8 mouse cellular contexts compared by ENCODE assay signal in genomic region chr3:30508296-30508929, GRCm38 (mm10). TPM values are rescaled to one million over a fixed set of nuclear protein-coding genes. Genes with fewer than 3 reads are reported as not detected.
A peak's percentile ranks its signal among the peaks of the same experiment; 100 is the strongest.
DNase-seq lines count a peak whose midpoint lies in the region; ATAC-seq and TF ChIP-seq lines count a peak whose summit lies in the region.

No protein-coding gene starts in this region.

- WGBS in forebrain, embryonic 16.5 days, result under 1% methylated on average over 59 of the region's 73 CpGs
- under 1% methylated on average over 73 of the region's 73 CpGs for WGBS in hindbrain, embryonic 10.5 days
- under 1% methylated on average over 72 of the region's 73 CpGs for WGBS in limb, embryonic 12.5 days
- WGBS in midbrain, embryonic 12.5 days, result 1% methylated on average over 39 of the region's 73 CpGs
- 1% methylated on average over 72 of the region's 73 CpGs for WGBS in thymus, adult 2 months

- peak overlapping the region; percentile 34; the same call in 1 of the 2 replicates for H3K9ac ChIP-seq in forebrain, embryonic 16.5 days (replicated peaks; ENCODE audit: low read depth, low read length)
- peak overlapping the region; percentile 99 for H3K9ac ChIP-seq in limb, embryonic 12.5 days (replicated peaks)
- peak overlapping the region; percentile 75 for H3K9ac ChIP-seq in midbrain, embryonic 12.5 days (replicated peaks)

- H3K4me3 ChIP-seq in forebrain, embryonic 16.5 days (replicated peaks; ENCODE audit: low read length), result peak overlapping the region; percentile 46
- H3K4me3 ChIP-seq in hindbrain, embryonic 10.5 days, result peak overlapping the region; percentile 74
- peak overlapping the region; percentile 84 for H3K4me3 ChIP-seq in limb, embryonic 12.5 days (replicated peaks)
- H3K4me3 ChIP-seq in midbrain, embryonic 12.5 days, result peak overlapping the region; percentile 72
- H3K4me3 ChIP-seq in thymus, adult 2 months (ENCODE audit: control insufficient read depth, insufficient read depth, low read length), result peak overlapping the region; percentile 33

- ATAC-seq in cerebellum, adult (ENCODE audit: insufficient number of reproducible peaks, low FRiP score, low TSS enrichment), result no peak; the same call in 1 of the 2 replicates
- ATAC-seq in forebrain, embryonic 16.5 days, result peak; percentile 79
- peak; percentile 50 for ATAC-seq in limb, embryonic 12.5 days (ENCODE audit: insufficient number of reproducible peaks, insufficient read depth, low FRiP score, low TSS enrichment, low read depth)
- peak; percentile 77 for ATAC-seq in midbrain, embryonic 12.5 days (ENCODE audit: low FRiP score, low read depth)

- peaks cover 30% of the 10 kb centered on the region for H3K4me1 ChIP-seq in forebrain, embryonic 16.5 days (replicated peaks; ENCODE audit: control insufficient read depth, insufficient read depth, low read length)
- peaks cover 84% of the 10 kb centered on the region for H3K4me1 ChIP-seq in hindbrain, embryonic 10.5 days (replicated peaks)
- H3K4me1 ChIP-seq in limb, embryonic 12.5 days (replicated peaks), result peaks cover 59% of the 10 kb centered on the region
- peaks cover 58% of the 10 kb centered on the region for H3K4me1 ChIP-seq in midbrain, embryonic 12.5 days
- H3K4me1 ChIP-seq in thymus, adult 2 months (replicated peaks; ENCODE audit: control insufficient read depth, insufficient read depth, low read length), result peaks cover 8% of the 10 kb centered on the region

- 0 out of 2 replicates have a peak, but pooled peaks have one; percentile 15 for TF ChIP-seq CTCF in thymus, adult 2 months (IDR thresholded peaks at IDR 0.05; ENCODE audit: borderline replicate concordance, control insufficient read depth, extremely low read depth, insufficient read depth, low read length, poor library complexity)

- DNase-seq in cerebellum, adult 18-20 months, result peak; percentile 8 to 34
- DNase-seq in adrenal gland, postnatal 36 days, result peak; percentile 49 to 69
- peak; percentile 85 for DNase-seq in hindbrain, embryonic 10.5 days (ENCODE audit: low spot score)
- DNase-seq in thymus, adult 2 months, result peak; percentile 66

- H3K27me3 ChIP-seq in forebrain, embryonic 16.5 days (replicated peaks; ENCODE audit: control insufficient read depth, insufficient read depth, low read length), result peaks cover 65% of the 10 kb centered on the region
- H3K27me3 ChIP-seq in hindbrain, embryonic 10.5 days (ENCODE audit: insufficient read depth, poor library complexity, severe bottlenecking), result peaks cover 82% of the 10 kb centered on the region
- H3K27me3 ChIP-seq in limb, embryonic 12.5 days, result no peaks in the 10 kb centered on the region; the same call in 1 of the 2 replicates
- H3K27me3 ChIP-seq in midbrain, embryonic 12.5 days, result peaks cover 75% of the 10 kb centered on the region
- H3K27me3 ChIP-seq in thymus, adult 2 months (ENCODE audit: control insufficient read depth, insufficient read depth, low read length), result peaks cover 37% of the 10 kb centered on the region

- H3K4me2 ChIP-seq in forebrain, embryonic 16.5 days (ENCODE audit: low read length), result peak overlapping the region; percentile 77
- peak overlapping the region; percentile 87 for H3K4me2 ChIP-seq in limb, embryonic 12.5 days
- H3K4me2 ChIP-seq in midbrain, embryonic 12.5 days (replicated peaks), result peak overlapping the region; percentile 88

- no peaks in the 10 kb centered on the region for H3K9me3 ChIP-seq in forebrain, embryonic 16.5 days (ENCODE audit: control insufficient read depth, low read length)
- no peaks in the 10 kb centered on the region for H3K9me3 ChIP-seq in hindbrain, embryonic 10.5 days
- H3K9me3 ChIP-seq in limb, embryonic 12.5 days, result no peaks in the 10 kb centered on the region
- no peaks in the 10 kb centered on the region for H3K9me3 ChIP-seq in midbrain, embryonic 12.5 days

- peak overlapping the region; percentile 20; the same call in 1 of the 2 replicates for H3K27ac ChIP-seq in forebrain, embryonic 16.5 days (ENCODE audit: low read length)
- peak overlapping the region; percentile 94 for H3K27ac ChIP-seq in hindbrain, embryonic 10.5 days
- H3K27ac ChIP-seq in limb, embryonic 12.5 days, result peak overlapping the region; percentile 100
- H3K27ac ChIP-seq in midbrain, embryonic 12.5 days (replicated peaks), result peak overlapping the region; percentile 94
- no peak overlapping the region for H3K27ac ChIP-seq in thymus, adult 2 months (ENCODE audit: control insufficient read depth, insufficient read depth, low read length)

- no peak for TF ChIP-seq POLR2A in thymus, adult 2 months (IDR thresholded peaks at IDR 0.05; ENCODE audit: control insufficient read depth, extremely low read depth, insufficient read depth, low read length, poor library complexity)

- H3K36me3 ChIP-seq in forebrain, embryonic 16.5 days (ENCODE audit: control insufficient read depth, insufficient read depth), result no peaks in the 10 kb centered on the region
- H3K36me3 ChIP-seq in hindbrain, embryonic 10.5 days, result no peaks in the 10 kb centered on the region
- no peaks in the 10 kb centered on the region for H3K36me3 ChIP-seq in limb, embryonic 12.5 days
- H3K36me3 ChIP-seq in midbrain, embryonic 12.5 days, result no peaks in the 10 kb centered on the region
- H3K36me3 ChIP-seq in thymus, adult 2 months (ENCODE audit: control insufficient read depth, insufficient read depth, low read length), result no peaks in the 10 kb centered on the region

RNA-seq across cellular contexts. Expression of gene Mecom, which starts 39.4 kb away (rescaled TPM):
- 1 to 10 TPM; 6.4 TPM for total RNA-seq in adrenal gland, postnatal 36 days (2021)
- polyA plus RNA-seq in forebrain, embryonic 16.5 days (2015; fragmentation: Nextera tagmentation; extraction: Ambion mirVana), result 2.1 and 2.8 TPM in 2 replicates
- polyA plus RNA-seq in hindbrain, embryonic 10.5 days (2016; fragmentation: Nextera tagmentation; extraction: Ambion mirVana), result 25.8 and 26.7 TPM in 2 replicates
- polyA plus RNA-seq in limb, embryonic 12.5 days (2016; fragmentation: Nextera tagmentation; extraction: Ambion mirVana), result 187 TPM in 2 replicates
- polyA plus RNA-seq in midbrain, embryonic 12.5 days (2016; fragmentation: Nextera tagmentation; extraction: Ambion mirVana), result 25.9 and 33.2 TPM in 2 replicates
- polyA plus RNA-seq in thymus, adult 2 months (2012; rRNA removed), result 0.54 and 0.92 TPM in 2 replicates

Comparison
In these comparisons a context has a peak if more than half of its experiments do, and no peak if none do; other contexts are left out.
1. DNase-seq: peak in every context shown above with its lines; median percentile 85 in hindbrain, embryonic 10.5 days; 66 in thymus, adult 2 months; 59 in adrenal gland, postnatal 36 days; 21 in cerebellum, adult 18-20 months.
2. H3K4me3 ChIP-seq: peak in every context shown above with its lines; median percentile 84 in limb, embryonic 12.5 days; 74 in hindbrain, embryonic 10.5 days; 72 in midbrain, embryonic 12.5 days; 46 in forebrain, embryonic 16.5 days; 33 in thymus, adult 2 months.
3. H3K9ac ChIP-seq: peak in every context shown above with its lines; median percentile 99 in limb, embryonic 12.5 days; 75 in midbrain, embryonic 12.5 days; 34 in forebrain, embryonic 16.5 days.